Mouse (Mus musculus): Measurements from ENCODE around the gene Fam19a2.

GRCm38 (mm10) chr10:123525424-123525823, 261.6 kb downstream of the Fam19a2 start:
- no peak for TF ChIP-seq EP300 (IDR thresholded peaks at IDR 0.05; ENCODE audit: low read depth)
- TF ChIP-seq CTCF (IDR thresholded peaks at IDR 0.05; ENCODE audit: low read depth): no peak
